Mouse (Mus musculus) cerebellum, adult 2 months (tissue): ENCODE results near the gene Serping1. TPM values are rescaled to one million over a fixed set of nuclear protein-coding genes. Genes with fewer than 3 reads are reported as not detected.
A peak's percentile ranks its signal among the peaks of the same experiment; 100 is the strongest.
"Not testable (repeated sequence)": the region's sequence is repeated elsewhere in the genome, so short reads cannot be mapped to it uniquely, and the experiment has no call there.

Experiments
- DNase-seq, 2 experiments: peaks; one replicate each; pipeline ENCODE4 v3.0.0; 2021
- H3K27ac ChIP-seq: fragments of 200-500 bp; 2 replicates; pipeline ENCODE4 v1.5.1; 2012; ENCODE audit warnings: low read length, control low read depth, inconsistent platforms; ENCODE audit not compliant: insufficient read depth
- H3K27me3 ChIP-seq: fragments of 200-500 bp; 2 replicates; pipeline ENCODE4 v1.6.1; 2012; ENCODE audit warnings: inconsistent platforms, mild to moderate bottlenecking, low read length, moderate library complexity; ENCODE audit not compliant: control insufficient read depth, insufficient read depth
- H3K4me1 ChIP-seq: fragments of 200-500 bp; 2 replicates; pipeline ENCODE4 v1.6.1; 2011; ENCODE audit warnings: low read length; ENCODE audit not compliant: control insufficient read depth, insufficient read depth
- H3K4me3 ChIP-seq: fragments of 200-500 bp; replicated peaks from 2 replicates; pipeline ENCODE3; 2011; ENCODE audit warnings: mild to moderate bottlenecking, low read depth, low read length, control low read depth; ENCODE audit not compliant: insufficient read depth
- CTCF ChIP-seq: fragments of 200-500 bp; IDR thresholded peaks from 2 replicates; pipeline ENCODE4 v1.5.1; 2011; ENCODE audit warnings: low read depth, mild to moderate bottlenecking, control low read depth, low read length, moderate library complexity, borderline replicate concordance; ENCODE audit not compliant: insufficient read depth
- POLR2A ChIP-seq: fragments of 200-500 bp; IDR thresholded peaks from 2 replicates; pipeline ENCODE4 v1.6.1; 2011; ENCODE audit warnings: low read length, control low read depth, borderline replicate concordance; ENCODE audit not compliant: insufficient read depth
- WGBS: fragments of 180-500 bp; shearing (Covaris S2); methylation state at CpG from one replicate; pipeline ENCODE4 v1.1.7; 2018; 5-methylcytosine and 5-hydroxymethylcytosine counted together
- polyA plus RNA-seq: library from polyadenylated mRNA; depleted of rRNA; stranded (reverse); fragments of >200 nt; gene quantifications from 2 replicates; pipeline ENCODE4 v1.2.3, GENCODE M21; 2012

Serping1 gene
- polyA plus RNA-seq, 1 experiment, result 19.6 TPM

DNA sequence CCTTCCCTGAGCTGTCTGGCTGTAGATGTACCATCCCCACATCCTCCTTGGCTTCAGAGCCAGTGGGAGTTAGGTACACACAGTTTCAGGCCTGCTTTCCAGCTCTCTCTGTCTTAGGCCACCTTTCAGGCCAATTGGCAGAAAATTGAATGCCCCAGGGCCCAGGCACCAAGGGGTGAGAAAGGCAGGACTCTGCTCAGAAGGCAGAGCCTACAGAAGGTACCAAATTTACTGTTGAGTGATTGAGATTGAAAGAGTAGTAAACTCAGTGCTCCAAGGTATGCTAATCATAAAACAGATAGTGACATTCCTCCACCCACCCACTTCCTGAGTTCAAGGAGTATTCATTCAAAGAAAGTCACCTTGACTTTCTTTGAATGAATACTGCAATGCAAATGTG, 34.1 kb upstream of the Serping1 start:
- TF ChIP-seq CTCF (no peak), POLR2A (no peak)
- Histone ChIP-seq H3K4me1 (no peaks in the 10 kb centered on the region), H3K4me3 (no peak overlapping the region), H3K27ac (no peak overlapping the region), H3K27me3 (no peaks in the 10 kb centered on the region)
- no peak for DNase-seq

GRCm38 (mm10) chr2:84806546-84806945, 31.3 kb upstream of the Serping1 start:
- Histone ChIP-seq H3K27ac (no peak overlapping the region), H3K27me3 (no peaks in the 10 kb centered on the region), H3K4me3 (no peak overlapping the region), H3K4me1 (no peaks in the 10 kb centered on the region)
- TF ChIP-seq CTCF (no peak), POLR2A (no peak)
- WGBS, result 87% methylated on average over 5 of the region's 5 CpGs
- no peak for DNase-seq

DNA sequence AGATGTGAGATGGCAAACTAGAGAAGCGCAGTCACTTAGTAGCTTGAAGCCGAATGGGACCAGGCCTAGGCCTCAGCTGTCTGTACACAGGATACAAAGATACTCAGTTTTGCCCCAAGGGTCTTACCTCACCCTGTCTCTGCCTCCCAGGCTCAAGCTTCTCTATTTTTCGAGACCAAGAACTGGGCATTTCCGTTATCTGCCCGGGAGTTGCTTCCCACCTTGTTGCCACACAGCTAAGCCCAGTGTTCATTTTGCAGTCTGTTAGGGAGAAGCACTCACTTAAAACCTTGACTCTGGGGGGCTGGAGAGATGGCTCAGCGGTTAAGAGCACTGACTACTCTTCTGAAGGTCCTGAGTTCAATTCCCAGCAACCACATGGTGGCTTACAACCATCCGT, 28.7 kb upstream of the Serping1 start:
- H3K27me3 ChIP-seq, result no peaks in the 10 kb centered on the region
- no peak overlapping the region for H3K4me3 ChIP-seq
- 89% methylated on average over 7 of the region's 7 CpGs for WGBS
- DNase-seq, result no peak
- TF ChIP-seq CTCF, result no peak
- TF ChIP-seq POLR2A, result no peak
- H3K27ac ChIP-seq, result no peak overlapping the region
- H3K4me1 ChIP-seq, result no peaks in the 10 kb centered on the region

- DNase-seq, H3K4me1 ChIP-seq, H3K27ac ChIP-seq, H3K27me3 ChIP-seq, H3K4me3 ChIP-seq: not testable (repeated sequence)
- 84% methylated on average over 5 of the region's 5 CpGs for WGBS
Measured at GRCm38 (mm10) chr2:84801223-84801622, 26.0 kb upstream of the Serping1 start.

GRCm38 (mm10) chr2:84800304-84800703, 25.1 kb upstream of the Serping1 start:
- WGBS, result 88% methylated on average over 4 of the region's 4 CpGs
- Histone ChIP-seq H3K4me3 (no peak overlapping the region), H3K27me3 (no peaks in the 10 kb centered on the region), H3K27ac (no peak overlapping the region), H3K4me1 (no peaks in the 10 kb centered on the region)
- DNase-seq, result no peak
- no peak for TF ChIP-seq CTCF
- no peak for TF ChIP-seq POLR2A

GRCm38 (mm10) chr2:84799041-84799561, 23.9 kb upstream of the Serping1 start:
- no peak for TF ChIP-seq POLR2A
- peak; percentile 54; the same call in 1 of the 2 replicates for TF ChIP-seq CTCF
- no peak overlapping the region for H3K27ac ChIP-seq
- peak overlapping the region; percentile 66 for H3K4me3 ChIP-seq
- H3K27me3 ChIP-seq, result no peaks in the 10 kb centered on the region
- WGBS, result 0% methylated on average over 16 of the region's 16 CpGs
- H3K4me1 ChIP-seq, result no peaks in the 10 kb centered on the region
- DNase-seq, result peak; percentile 64 to 72

DNA sequence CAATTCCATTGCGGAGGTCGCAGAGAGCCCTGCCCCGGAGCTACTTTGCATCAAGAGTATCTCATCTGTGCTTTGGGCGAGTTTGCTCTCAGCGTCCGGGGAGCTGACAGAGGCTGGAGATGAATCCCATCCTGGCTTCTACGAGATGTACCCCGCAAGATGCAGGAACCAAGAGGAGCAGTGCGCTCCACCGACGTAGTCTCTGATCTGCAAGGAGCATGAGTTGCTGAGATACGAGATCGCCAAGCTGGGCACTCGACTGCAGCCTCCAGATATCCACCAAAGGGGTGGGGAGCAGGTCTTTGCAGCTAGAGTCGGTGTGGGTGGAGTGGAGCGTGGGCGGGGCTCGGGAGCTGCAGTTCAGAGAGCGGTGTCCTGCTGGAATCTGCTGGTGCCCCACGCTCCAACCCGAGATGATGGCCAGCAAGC, 23.3 kb upstream of the Serping1 start, which contains the start of gene Ube2l6:
Gene Ube2l6, plus strand, starts transcription at position 336 of the 429 bp plus-strand sequence.
- peak within 1 kb of the TSS; percentile 16; the same call in 1 of the 2 replicates for H3K27ac ChIP-seq
- no peaks in the 10 kb centered on the region for H3K27me3 ChIP-seq
- 0% methylated on average over 21 of the region's 21 CpGs for WGBS
- peak; percentile 68 to 71 for DNase-seq
- no peaks in the 10 kb centered on the region for H3K4me1 ChIP-seq
- peak within 1 kb of the TSS; percentile 66 for H3K4me3 ChIP-seq
- TF ChIP-seq POLR2A, result 0 out of 2 replicates have a peak, but pooled peaks have one; percentile 22
- TF ChIP-seq CTCF, result no peak

- Histone ChIP-seq H3K27me3 (no peaks in the 10 kb centered on the region), H3K4me3 (peak overlapping the region; percentile 66), H3K4me1 (no peaks in the 10 kb centered on the region), H3K27ac (peak overlapping the region; percentile 16; the same call in 1 of the 2 replicates)
- 4% methylated on average over 13 of the region's 13 CpGs for WGBS
- peak; percentile 82 to 86 for DNase-seq
- TF ChIP-seq POLR2A (no peak), CTCF (peak; percentile 89)
Measured at GRCm38 (mm10) chr2:84797833-84798492, 22.7 kb upstream of the Serping1 start.
